Mouse (Mus musculus) adrenal gland, postnatal 14 days (tissue): ENCODE results near the gene Skap2. TPM values are rescaled to one million over a fixed set of nuclear protein-coding genes. Genes with fewer than 3 reads are reported as not detected.

Experiments used
- DNase-seq: peaks from one replicate; pipeline ENCODE4 v3.0.0; 2021; ENCODE audit warnings: mixed read lengths
- total RNA-seq: library from RNA; stranded (reverse); gene quantifications from 2 replicates; pipeline ENCODE4 v1.2.3, GENCODE M21; 2021

Skap2 gene
- total RNA-seq, 1 experiment from 2014 or later: 41.1 TPM

- DNase-seq: peak; percentile 48
Measured at GRCm38 (mm10) chr6:52005963-52006648, 6.2 kb downstream of the Skap2 start.

DNA sequence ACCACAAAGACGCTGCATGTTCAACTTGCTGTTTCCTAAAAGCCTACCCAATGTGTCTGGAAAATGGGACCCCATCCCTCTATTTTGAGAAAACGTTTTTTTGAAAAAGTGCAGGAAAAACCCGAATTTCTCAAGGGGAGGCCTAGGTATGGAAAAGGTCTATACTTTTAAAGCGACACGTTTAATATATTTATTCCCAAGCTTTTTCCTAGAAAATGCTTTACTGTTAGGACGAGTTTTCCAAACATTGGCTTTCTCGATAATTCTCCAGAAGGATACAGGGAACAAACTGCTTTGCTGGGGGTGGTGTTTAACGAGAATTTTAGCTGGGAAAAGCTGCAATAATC is 6.8 kb downstream of the Skap2 start:
- no peak for DNase-seq

GRCm38 (mm10) chr6:52004995-52005394 is 7.4 kb downstream of the Skap2 start:
- no peak for DNase-seq

- peak; percentile 47 for DNase-seq
Measured at GRCm38 (mm10) chr6:52002676-52003075, 9.7 kb downstream of the Skap2 start.

GRCm38 (mm10) chr6:51999157-51999478 is 13.2 kb downstream of the Skap2 start:
- no peak for DNase-seq

- DNase-seq: peak; percentile 58
Measured at GRCm38 (mm10) chr6:51998409-51999156, 13.8 kb downstream of the Skap2 start.

GRCm38 (mm10) chr6:51987999-51988398 is 24.4 kb downstream of the Skap2 start:
- no peak for DNase-seq

DNA sequence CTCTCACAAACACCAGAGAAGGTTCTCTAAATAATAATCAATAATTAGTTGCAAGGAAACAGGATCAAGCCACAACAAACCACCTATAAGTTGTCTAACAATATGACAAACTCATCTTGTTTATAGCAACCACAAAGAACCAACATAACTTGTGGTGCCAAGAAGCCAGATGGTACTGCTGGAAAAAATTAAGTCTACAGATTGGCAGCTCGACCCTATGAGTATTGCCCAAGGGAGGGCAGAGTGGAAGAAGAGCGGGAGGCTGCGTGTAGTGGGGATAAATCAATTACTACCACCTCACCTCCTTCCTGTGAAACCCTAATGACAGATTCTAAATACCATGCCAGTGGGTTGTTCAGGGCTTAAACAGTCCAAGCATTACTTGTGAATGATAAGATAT is 34.7 kb downstream of the Skap2 start:
- DNase-seq: no peak

GRCm38 (mm10) chr6:51975751-51976150 is 36.6 kb downstream of the Skap2 start:
- peak; percentile 11 for DNase-seq

- DNase-seq: no peak
Measured at GRCm38 (mm10) chr6:51958992-51959391, 53.4 kb downstream of the Skap2 start.

GRCm38 (mm10) chr6:51956048-51956792 is 56.1 kb downstream of the Skap2 start:
- DNase-seq: no peak

DNA sequence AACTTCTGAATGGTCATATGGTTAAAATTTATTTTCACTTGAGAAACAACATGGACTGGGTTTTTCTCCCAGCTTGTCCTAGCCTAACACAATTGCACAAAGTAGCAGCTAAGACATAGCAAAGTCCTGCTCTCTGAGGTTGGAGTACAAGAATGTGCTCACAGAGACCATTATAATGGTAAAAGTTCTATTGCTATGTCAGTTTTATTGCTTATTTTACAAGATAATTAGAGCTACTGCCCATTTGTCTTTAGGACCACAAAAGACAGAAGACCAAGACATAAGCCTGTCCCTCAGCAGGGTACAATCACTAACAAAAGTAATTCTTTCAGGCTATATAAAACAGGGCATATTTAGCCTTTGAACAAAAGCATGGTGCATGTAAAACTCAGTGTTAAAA is 64.7 kb downstream of the Skap2 start:
- no peak for DNase-seq

- no peak for DNase-seq
Measured at GRCm38 (mm10) chr6:51944916-51945315, 67.4 kb downstream of the Skap2 start.

DNA sequence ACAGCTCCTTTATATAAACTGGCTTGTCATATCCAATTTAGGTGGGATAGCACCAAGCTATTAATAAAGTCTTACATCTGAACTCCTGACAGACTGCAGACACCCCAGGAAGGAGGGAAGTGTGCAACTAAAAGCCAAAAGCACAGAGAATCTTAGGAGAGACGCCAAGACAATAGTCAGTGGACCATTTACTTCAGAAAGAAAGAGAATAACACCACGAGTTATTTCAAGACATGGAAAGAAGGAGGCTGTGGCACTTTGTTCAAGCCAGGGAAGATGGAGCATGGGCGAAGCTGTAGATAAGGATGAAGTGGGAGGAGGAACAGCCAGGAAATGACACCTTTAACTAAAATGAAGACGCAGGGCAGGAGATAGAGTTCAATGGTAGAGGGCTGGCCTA is 78.4 kb downstream of the Skap2 start:
- DNase-seq: no peak

GRCm38 (mm10) chr6:51933034-51933611 is 79.2 kb downstream of the Skap2 start:
- DNase-seq: no peak

GRCm38 (mm10) chr6:51927101-51927500 is 85.2 kb downstream of the Skap2 start:
- DNase-seq: no peak

GRCm38 (mm10) chr6:51921831-51922230 is 90.5 kb downstream of the Skap2 start:
- peak; percentile 15 for DNase-seq

GRCm38 (mm10) chr6:51908495-51908894 is 103.9 kb downstream of the Skap2 start:
- DNase-seq: no peak

GRCm38 (mm10) chr6:51905659-51906058 is 106.7 kb downstream of the Skap2 start:
- DNase-seq: no peak

GRCm38 (mm10) chr6:51901544-51901943 is 110.8 kb downstream of the Skap2 start:
- no peak for DNase-seq

DNA sequence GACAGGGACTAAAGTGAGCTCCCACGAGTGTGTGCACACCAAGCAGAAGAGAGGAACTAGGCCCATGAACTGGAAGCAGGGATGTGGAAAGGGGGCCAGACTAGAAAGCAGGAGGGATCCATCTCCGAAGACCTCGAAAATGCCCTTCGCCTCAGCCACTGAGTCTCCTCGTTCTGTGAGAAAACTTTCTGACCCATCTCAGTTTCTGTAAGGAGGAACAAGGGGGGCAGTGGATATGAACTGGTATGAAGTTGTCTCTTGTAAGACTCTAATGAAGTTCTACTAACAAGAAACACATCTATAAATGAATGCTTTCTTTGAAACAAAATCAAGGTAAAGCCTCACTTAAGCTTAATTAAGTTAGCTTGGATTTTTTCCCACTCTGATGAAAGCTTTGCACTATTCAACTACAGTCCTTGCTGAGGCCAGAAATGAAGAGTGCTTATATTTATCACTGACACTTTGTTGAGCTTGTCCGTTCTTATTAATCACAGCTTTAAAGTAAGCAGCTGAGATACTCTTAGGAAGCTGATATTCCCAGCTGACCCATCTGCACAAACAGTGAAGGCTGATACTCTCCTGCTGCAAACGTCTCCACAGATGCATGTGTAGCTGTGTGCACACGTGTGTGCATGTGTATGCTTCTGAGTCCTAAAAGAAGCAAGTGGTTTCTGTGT is 113.9 kb downstream of the Skap2 start:
- DNase-seq: no peak

- no peak for DNase-seq
Measured at GRCm38 (mm10) chr6:51895753-51896152, 116.6 kb downstream of the Skap2 start.
